Mouse (Mus musculus) erythroblast, embryonic 14.5 days (primary cell): ENCODE measurements around the gene Sh3rf3. TPM values are rescaled to one million over a fixed set of nuclear protein-coding genes. Genes with fewer than 3 reads are reported as not detected.

Experiments used
- H3K27me3 ChIP-seq: 2 replicates; pipeline ENCODE4 v1.6.1; 2012; ENCODE audit warnings: inconsistent platforms; ENCODE audit not compliant: control insufficient read depth
- H3K36me3 ChIP-seq: 2 replicates; pipeline ENCODE4 v1.6.1; 2012; ENCODE audit warnings: mild to moderate bottlenecking, inconsistent platforms; ENCODE audit not compliant: control insufficient read depth
- H3K4me1 ChIP-seq: 2 replicates; pipeline ENCODE4 v1.6.1; 2012; ENCODE audit warnings: inconsistent platforms; ENCODE audit not compliant: control insufficient read depth
- H3K4me3 ChIP-seq: replicated peaks from 2 replicates; pipeline ENCODE3; 2012; ENCODE audit warnings: moderate library complexity, mild to moderate bottlenecking, inconsistent platforms
- H3K9me3 ChIP-seq: 2 replicates; pipeline ENCODE4 v1.6.1; 2012; ENCODE audit warnings: low read length, inconsistent platforms, mixed read lengths; ENCODE audit not compliant: control insufficient read depth
- GATA1 ChIP-seq: IDR thresholded peaks from 2 replicates; pipeline ENCODE4 v1.6.1; 2012; ENCODE audit warnings: low read length, inconsistent platforms, mixed read lengths
- TAL1 ChIP-seq: IDR thresholded peaks from 3 replicates; pipeline ENCODE4 v1.6.1; 2012; ENCODE audit warnings: low read length, inconsistent platforms, mixed read lengths
- polyA plus RNA-seq: library from polyadenylated mRNA; stranded (reverse); fragments of >175 nt; gene quantifications from 2 replicates; pipeline ENCODE4 v1.2.3, GENCODE M21; 2012

Sh3rf3 gene
- polyA plus RNA-seq, 1 experiment: not detected

GRCm38 (mm10) chr10:59112755-59113154, 299.6 kb downstream of the Sh3rf3 start:
- no peaks in the 10 kb centered on the region for H3K9me3 ChIP-seq
- no peaks in the 10 kb centered on the region for H3K36me3 ChIP-seq
- H3K4me1 ChIP-seq: no peaks in the 10 kb centered on the region
- H3K4me3 ChIP-seq: no peak overlapping the region
- no peak for TF ChIP-seq GATA1
- TF ChIP-seq TAL1: no peak
- H3K27me3 ChIP-seq: no peaks in the 10 kb centered on the region

GRCm38 (mm10) chr10:59113386-59113785, 300.2 kb downstream of the Sh3rf3 start:
- no peaks in the 10 kb centered on the region for H3K4me1 ChIP-seq

GRCm38 (mm10) chr10:59114535-59115291, 301.6 kb downstream of the Sh3rf3 start:
- Histone ChIP-seq H3K4me1 (no peaks in the 10 kb centered on the region), H3K4me3 (no peak overlapping the region), H3K36me3 (no peaks in the 10 kb centered on the region), H3K9me3 (no peaks in the 10 kb centered on the region), H3K27me3 (no peaks in the 10 kb centered on the region)
- no peak for TF ChIP-seq TAL1
- no peak for TF ChIP-seq GATA1

More at GRCm38 (mm10) chr10:59113386-59113785, 300.2 kb downstream of the Sh3rf3 start:
- Histone ChIP-seq H3K4me3 (no peak overlapping the region), H3K36me3 (no peaks in the 10 kb centered on the region), H3K9me3 (no peaks in the 10 kb centered on the region), H3K27me3 (no peaks in the 10 kb centered on the region)
- TF ChIP-seq TAL1 (no peak), GATA1 (no peak)

- Histone ChIP-seq H3K9me3 (no peaks in the 10 kb centered on the region), H3K36me3 (no peaks in the 10 kb centered on the region), H3K4me3 (no peak overlapping the region), H3K27me3 (no peaks in the 10 kb centered on the region), H3K4me1 (no peaks in the 10 kb centered on the region)
- TF ChIP-seq TAL1: no peak
- TF ChIP-seq GATA1: no peak
Measured at GRCm38 (mm10) chr10:59115691-59116090, 302.5 kb downstream of the Sh3rf3 start.

GRCm38 (mm10) chr10:59116331-59116730, 303.2 kb downstream of the Sh3rf3 start:
- no peak for TF ChIP-seq GATA1
- TF ChIP-seq TAL1: no peak
- Histone ChIP-seq H3K4me3 (no peak overlapping the region), H3K4me1 (no peaks in the 10 kb centered on the region)

GRCm38 (mm10) chr10:59117555-59117954, 304.4 kb downstream of the Sh3rf3 start:
- Histone ChIP-seq H3K9me3 (no peaks in the 10 kb centered on the region), H3K36me3 (no peaks in the 10 kb centered on the region), H3K27me3 (no peaks in the 10 kb centered on the region), H3K4me3 (no peak overlapping the region), H3K4me1 (no peaks in the 10 kb centered on the region)
- TF ChIP-seq TAL1 (no peak), GATA1 (no peak)

More at GRCm38 (mm10) chr10:59116331-59116730, 303.2 kb downstream of the Sh3rf3 start:
- Histone ChIP-seq H3K9me3 (no peaks in the 10 kb centered on the region), H3K36me3 (no peaks in the 10 kb centered on the region), H3K27me3 (no peaks in the 10 kb centered on the region)

GRCm38 (mm10) chr10:59119001-59119400, 305.8 kb downstream of the Sh3rf3 start:
- no peak for TF ChIP-seq TAL1
- no peak for TF ChIP-seq GATA1
- H3K27me3 ChIP-seq: no peaks in the 10 kb centered on the region
- H3K4me3 ChIP-seq: no peak overlapping the region
- H3K9me3 ChIP-seq: no peaks in the 10 kb centered on the region
- no peaks in the 10 kb centered on the region for H3K4me1 ChIP-seq
- H3K36me3 ChIP-seq: no peaks in the 10 kb centered on the region

GRCm38 (mm10) chr10:59119811-59120210, 306.7 kb downstream of the Sh3rf3 start:
- Histone ChIP-seq H3K9me3 (no peaks in the 10 kb centered on the region), H3K27me3 (no peaks in the 10 kb centered on the region), H3K36me3 (no peaks in the 10 kb centered on the region), H3K4me1 (no peaks in the 10 kb centered on the region), H3K4me3 (no peak overlapping the region)
- TF ChIP-seq TAL1 (no peak), GATA1 (no peak)

GRCm38 (mm10) chr10:59125497-59125896, 312.3 kb downstream of the Sh3rf3 start:
- no peak overlapping the region for H3K4me3 ChIP-seq
- H3K27me3 ChIP-seq: no peaks in the 10 kb centered on the region
- no peaks in the 10 kb centered on the region; the same call in 1 of the 2 replicates for H3K9me3 ChIP-seq
- no peaks in the 10 kb centered on the region for H3K36me3 ChIP-seq
- no peaks in the 10 kb centered on the region for H3K4me1 ChIP-seq
- TF ChIP-seq TAL1: no peak
- no peak for TF ChIP-seq GATA1
